Mouse (Mus musculus): ENCODE data around the gene Gm48551. TPM values are rescaled to one million over a fixed set of nuclear protein-coding genes. Genes with fewer than 3 reads are reported as not detected.

Gm48551 gene
- total RNA-seq, 1 experiment, result 1.8 TPM

- Histone ChIP-seq H3K9ac (ENCODE audit: insufficient read depth, low read depth, low read length, poor library complexity, severe bottlenecking) (no peak overlapping the region), H3K4me3 (ENCODE audit: insufficient read depth in 1 of 2, low read depth in 1 of 2, low read length in 2 of 2, poor library complexity in 1 of 2, severe bottlenecking in 1 of 2) (no peak overlapping the region), H3K9me3 (ENCODE audit: control insufficient read depth, insufficient read depth, low read depth, low read length) (no peaks in the 10 kb centered on the region), H3K4me1 (ENCODE audit: control insufficient read depth in 2 of 2, insufficient read depth in 2 of 2, low read length in 2 of 2, poor library complexity in 1 of 2) (peaks cover 4 to 18% of the 10 kb centered on the region in 2 experiments; a peak in 3 of 4 replicates), H3K27ac (ENCODE audit: insufficient read depth, low read depth, low read length, poor library complexity, severe bottlenecking) (no peak overlapping the region), H3K36me3 (ENCODE audit: control insufficient read depth, insufficient read depth, low read length, poor library complexity, severe bottlenecking) (no peaks in the 10 kb centered on the region)
- no peak for DNase-seq (ENCODE audit: low read depth, low spot score)
- TF ChIP-seq HCFC1 (IDR thresholded peaks at IDR 0.05; ENCODE audit: borderline replicate concordance, insufficient read depth, low read length) (no peak), CHD2 (IDR thresholded peaks at IDR 0.05; ENCODE audit: low read depth, low read length) (no peak), MAFK (IDR thresholded peaks at IDR 0.05; ENCODE audit: insufficient read depth, low read depth, low read length) (no peak), ZC3H11A (IDR thresholded peaks at IDR 0.05; ENCODE audit: borderline replicate concordance, low read depth, low read length) (no peak), ZNF384 (IDR thresholded peaks at IDR 0.05; ENCODE audit: low read depth, low read length) (no peak)
- in situ Hi-C loops (cut with MboI; ENCODE audit: low sequenced_read_pairs in 2 of 2, unreplicated experiment in 2 of 2), result no loop called here
Measured at GRCm38 (mm10) chr10:81345162-81345534, 39.1 kb upstream of the Gm48551 start.

GRCm38 (mm10) chr10:81346453-81347067, 37.7 kb upstream of the Gm48551 start:
- Histone ChIP-seq H3K9me3 (ENCODE audit: control insufficient read depth, insufficient read depth, low read depth, low read length) (no peaks in the 10 kb centered on the region), H3K4me1 (ENCODE audit: control insufficient read depth in 2 of 2, insufficient read depth in 2 of 2, low read length in 2 of 2, poor library complexity in 1 of 2) (peaks cover 4 to 8% of the 10 kb centered on the region in 2 experiments; a peak in 3 of 4 replicates)

DNA sequence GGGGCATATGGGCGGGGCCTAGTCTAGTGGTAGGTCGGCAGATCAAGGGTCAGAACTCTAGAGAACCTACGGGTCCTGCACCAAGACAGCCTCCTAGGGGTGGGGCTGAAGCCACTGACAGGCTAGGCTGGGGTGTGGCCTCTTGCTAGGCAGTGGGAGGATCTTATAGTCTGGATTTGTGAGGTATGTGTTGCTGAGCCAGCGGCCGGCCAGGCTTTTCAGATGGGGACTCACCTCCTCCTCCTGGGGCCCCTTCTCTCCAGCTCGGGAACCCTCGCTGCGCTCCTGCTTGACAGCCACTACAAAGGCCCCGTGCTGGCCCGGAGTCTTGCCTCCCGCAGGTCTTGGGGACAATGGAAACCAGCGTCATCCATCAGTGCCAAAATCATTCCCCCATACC, 35.1 kb upstream of the Gm48551 start:
- in situ Hi-C loops (cut with MboI; ENCODE audit: low sequenced_read_pairs in 2 of 2, unreplicated experiment in 2 of 2), result no loop called here
- H3K4me1 ChIP-seq (ENCODE audit: control insufficient read depth in 2 of 2, insufficient read depth in 2 of 2, low read length in 2 of 2, poor library complexity in 1 of 2), result peaks cover 4 to 12% of the 10 kb centered on the region in 2 experiments; a peak in 3 of 4 replicates
- H3K9ac ChIP-seq (ENCODE audit: insufficient read depth, low read depth, low read length, poor library complexity, severe bottlenecking), result no peak overlapping the region; the same call in 1 of the 2 replicates
- peak; percentile 87 for DNase-seq (ENCODE audit: low read depth, low spot score)
- H3K4me3 ChIP-seq (ENCODE audit: insufficient read depth in 1 of 2, low read depth in 1 of 2, low read length in 2 of 2, poor library complexity in 1 of 2, severe bottlenecking in 1 of 2), result peak overlapping the region; percentile 69 to 87
- no peaks in the 10 kb centered on the region for H3K36me3 ChIP-seq (ENCODE audit: control insufficient read depth, insufficient read depth, low read length, poor library complexity, severe bottlenecking)
- no peaks in the 10 kb centered on the region for H3K9me3 ChIP-seq (ENCODE audit: control insufficient read depth, insufficient read depth, low read depth, low read length)
- TF ChIP-seq MAFK (IDR thresholded peaks at IDR 0.05; ENCODE audit: insufficient read depth, low read depth, low read length) (no peak), ZC3H11A (IDR thresholded peaks at IDR 0.05; ENCODE audit: borderline replicate concordance, low read depth, low read length) (no peak), HCFC1 (IDR thresholded peaks at IDR 0.05; ENCODE audit: borderline replicate concordance, insufficient read depth, low read length) (no peak), CHD2 (IDR thresholded peaks at IDR 0.05; ENCODE audit: low read depth, low read length) (no peak), ZNF384 (IDR thresholded peaks at IDR 0.05; ENCODE audit: low read depth, low read length) (no peak)
- H3K27ac ChIP-seq (ENCODE audit: insufficient read depth, low read depth, low read length, poor library complexity, severe bottlenecking), result no peak overlapping the region; the same call in 1 of the 2 replicates

More at GRCm38 (mm10) chr10:81346453-81347067, 37.7 kb upstream of the Gm48551 start:
- in situ Hi-C loops (cut with MboI; ENCODE audit: low sequenced_read_pairs in 2 of 2, unreplicated experiment in 2 of 2), result no loop called here
- peak overlapping the region; percentile 64; the same call in 1 of the 2 replicates for H3K9ac ChIP-seq (ENCODE audit: insufficient read depth, low read depth, low read length, poor library complexity, severe bottlenecking)
- H3K36me3 ChIP-seq (ENCODE audit: control insufficient read depth, insufficient read depth, low read length, poor library complexity, severe bottlenecking), result no peaks in the 10 kb centered on the region
- DNase-seq (ENCODE audit: low read depth, low spot score), result no peak
- no peak for TF ChIP-seq MAFK (IDR thresholded peaks at IDR 0.05; ENCODE audit: insufficient read depth, low read depth, low read length)
- no peak for TF ChIP-seq ZNF384 (IDR thresholded peaks at IDR 0.05; ENCODE audit: low read depth, low read length)
- TF ChIP-seq HCFC1 (IDR thresholded peaks at IDR 0.05; ENCODE audit: borderline replicate concordance, insufficient read depth, low read length), result no peak
- TF ChIP-seq CHD2 (IDR thresholded peaks at IDR 0.05; ENCODE audit: low read depth, low read length), result no peak
- TF ChIP-seq ZC3H11A (IDR thresholded peaks at IDR 0.05; ENCODE audit: borderline replicate concordance, low read depth, low read length), result no peak
- H3K27ac ChIP-seq (ENCODE audit: insufficient read depth, low read depth, low read length, poor library complexity, severe bottlenecking), result no peak overlapping the region
- H3K4me3 ChIP-seq (ENCODE audit: insufficient read depth in 1 of 2, low read depth in 1 of 2, low read length in 2 of 2, poor library complexity in 1 of 2, severe bottlenecking in 1 of 2), result peak overlapping the region; percentile 31 to 60

DNA sequence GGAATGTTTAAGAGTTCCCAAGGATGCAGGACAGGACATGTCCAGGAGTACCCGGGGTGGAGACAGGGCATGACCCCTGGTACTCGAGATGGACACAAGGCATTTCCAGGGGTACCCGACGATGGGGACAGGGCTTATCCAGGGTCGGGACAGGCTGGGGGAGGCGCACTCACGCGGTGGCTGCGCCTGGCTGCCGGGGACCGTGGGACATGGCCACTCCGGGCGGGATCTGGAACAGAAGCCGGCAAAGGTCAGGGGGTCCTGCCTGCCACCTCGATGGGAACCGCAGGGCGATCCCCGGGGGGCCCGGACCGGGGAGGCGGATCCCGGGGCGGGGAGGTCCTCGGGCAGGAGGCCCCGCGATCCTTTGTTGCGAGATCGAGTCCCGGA, 34.3 kb upstream of the Gm48551 start:
- DNase-seq (ENCODE audit: low read depth, low spot score), result no peak
- H3K4me1 ChIP-seq (ENCODE audit: control insufficient read depth in 2 of 2, insufficient read depth in 2 of 2, low read length in 2 of 2, poor library complexity in 1 of 2), result peaks cover 9 to 19% of the 10 kb centered on the region in 2 experiments; a peak in 3 of 4 replicates

More for the DNA sequence above, 34.3 kb upstream of the Gm48551 start:
- Histone ChIP-seq H3K27ac (ENCODE audit: insufficient read depth, low read depth, low read length, poor library complexity, severe bottlenecking) (peak overlapping the region; percentile 2; the same call in 1 of the 2 replicates), H3K9ac (ENCODE audit: insufficient read depth, low read depth, low read length, poor library complexity, severe bottlenecking) (peak overlapping the region; percentile 67), H3K9me3 (ENCODE audit: control insufficient read depth, insufficient read depth, low read depth, low read length) (no peaks in the 10 kb centered on the region), H3K36me3 (ENCODE audit: control insufficient read depth, insufficient read depth, low read length, poor library complexity, severe bottlenecking) (no peaks in the 10 kb centered on the region), H3K4me3 (ENCODE audit: insufficient read depth in 1 of 2, low read depth in 1 of 2, low read length in 2 of 2, poor library complexity in 1 of 2, severe bottlenecking in 1 of 2) (peak overlapping the region; percentile 69 to 87)
- in situ Hi-C loops (cut with MboI; ENCODE audit: low sequenced_read_pairs in 2 of 2, unreplicated experiment in 2 of 2), result no loop called here
- TF ChIP-seq ZNF384 (IDR thresholded peaks at IDR 0.05; ENCODE audit: low read depth, low read length), result no peak
- no peak for TF ChIP-seq HCFC1 (IDR thresholded peaks at IDR 0.05; ENCODE audit: borderline replicate concordance, insufficient read depth, low read length)
- TF ChIP-seq CHD2 (IDR thresholded peaks at IDR 0.05; ENCODE audit: low read depth, low read length), result no peak
- no peak for TF ChIP-seq MAFK (IDR thresholded peaks at IDR 0.05; ENCODE audit: insufficient read depth, low read depth, low read length)
- no peak for TF ChIP-seq ZC3H11A (IDR thresholded peaks at IDR 0.05; ENCODE audit: borderline replicate concordance, low read depth, low read length)
